Mouse (Mus musculus): Measurements from ENCODE around the gene Dnah8.

GRCm38 (mm10) chr17:30860606-30861005 is 236.5 kb downstream of the Dnah8 start:
- no peak for TF ChIP-seq CTCF (IDR thresholded peaks at IDR 0.05; ENCODE audit: extremely low read depth, insufficient read depth, low read length)
- no peak for TF ChIP-seq POLR2A (IDR thresholded peaks at IDR 0.05; ENCODE audit: extremely low read depth, insufficient read depth, low read length)
